In genomic region chr11:4119635-4120034, GRCm38 (mm10) we compare ENCODE assay signal across 2 mouse cellular contexts.
TF ChIP-seq lines count a peak whose summit lies in the region.

No protein-coding gene starts in this region.

TF ChIP-seq in MEL, 35 proteins besides CTCF, POLR2A, EP300 and RAD21:
- TF ChIP-seq ELF1 (IDR thresholded peaks at IDR 0.05; ENCODE audit: low read depth, low read length) (no peak), ETS1 (IDR thresholded peaks at IDR 0.05; ENCODE audit: low read depth, low read length) (0 out of 2 replicates have a peak, but pooled peaks have one; percentile 18), TBP (IDR thresholded peaks at IDR 0.05; ENCODE audit: low read depth, low read length) (no peak), ZMIZ1 (IDR thresholded peaks at IDR 0.05; ENCODE audit: low read depth, low read length) (no peak), CHD1 (IDR thresholded peaks at IDR 0.05; ENCODE audit: low read depth, low read length) (no peak), MAX (IDR thresholded peaks at IDR 0.05; ENCODE audit: low read length) (no peak), ZC3H11A (IDR thresholded peaks at IDR 0.05; ENCODE audit: low read depth, low read length) (no peak), MAZ (IDR thresholded peaks at IDR 0.05; ENCODE audit: low read depth, low read length) (no peak), KAT2A (conservative IDR thresholded peaks at IDR 0.05; ENCODE audit: low read depth, low read length) (no peak), USF2 (IDR thresholded peaks at IDR 0.05; ENCODE audit: borderline replicate concordance in 1 of 2, insufficient read depth in 1 of 2, low read depth in 1 of 2, low read length in 2 of 2) (no peak), MAFK (IDR thresholded peaks at IDR 0.05; ENCODE audit: borderline replicate concordance, low read depth, low read length) (no peak), RCOR1 (IDR thresholded peaks at IDR 0.05; ENCODE audit: low read depth, low read length) (no peak), USF1 (IDR thresholded peaks at IDR 0.05; ENCODE audit: low read depth, low read length) (no peak), GATA1 (IDR thresholded peaks at IDR 0.05; ENCODE audit: low read depth, low read length) (peak; percentile 35; the same call in 1 of the 2 replicates)
TF ChIP-seq in MEL: peak in this region for 2.

TF ChIP-seq in myocyte, 11 proteins besides CTCF, POLR2A, EP300 and RAD21:
- TF ChIP-seq POLR2AphosphoS2 (IDR thresholded peaks at IDR 0.05; ENCODE audit: insufficient read length, low read depth) (no peak), E2F4 (IDR thresholded peaks at IDR 0.05; ENCODE audit: insufficient read depth) (no peak), USF1 (IDR thresholded peaks at IDR 0.05; ENCODE audit: low read depth) (no peak), TCF12 (IDR thresholded peaks at IDR 0.05; ENCODE audit: insufficient read depth, poor library complexity, severe bottlenecking) (no peak), TCF3 (IDR thresholded peaks at IDR 0.05; ENCODE audit: insufficient read length, low read depth) (no peak), MAX (IDR thresholded peaks at IDR 0.05; ENCODE audit: low read depth) (no peak), MYOD1 (IDR thresholded peaks at IDR 0.05; ENCODE audit: control insufficient read depth in 1 of 3, insufficient read length in 2 of 3, low read depth in 2 of 3) (peak in 2 of 3 experiments; percentile 71 to 84), SRF (IDR thresholded peaks at IDR 0.05; ENCODE audit: control insufficient read depth, insufficient read length, low read depth) (no peak), MYOG (IDR thresholded peaks at IDR 0.05; ENCODE audit: control insufficient read depth in 1 of 3, insufficient read depth in 1 of 3, insufficient read length in 2 of 3, low read depth in 2 of 3) (peak in 1 of 3 experiments; percentile 39)
